Mouse (Mus musculus) spleen, adult 2 months (tissue): ENCODE measurements around the gene Tmem150a. TPM values are rescaled to one million over a fixed set of nuclear protein-coding genes. Genes with fewer than 3 reads are reported as not detected.

Experiments used
- DNase-seq, 2 experiments: peaks; one replicate each; pipeline versions ENCODE4 v3.0.0 to v3.0.0-alpha.2; 2012 to 2021; ENCODE audit warnings: low spot score in 2 of 2, low read depth in 1 of 2
- H3K27ac ChIP-seq: fragments of 200-500 bp; 2 replicates; pipeline ENCODE4 v1.5.1; 2012; ENCODE audit warnings: low read length, inconsistent platforms; ENCODE audit not compliant: insufficient read depth
- H3K27me3 ChIP-seq: fragments of 200-500 bp; 2 replicates; pipeline ENCODE4 v1.6.1; 2012; ENCODE audit warnings: mild to moderate bottlenecking, moderate library complexity, low read length, inconsistent platforms; ENCODE audit not compliant: control insufficient read depth, insufficient read depth
- H3K36me3 ChIP-seq: fragments of 200-500 bp; 2 replicates; pipeline ENCODE4 v1.6.1; 2012; ENCODE audit warnings: mild to moderate bottlenecking, low read length, inconsistent platforms; ENCODE audit not compliant: control insufficient read depth, insufficient read depth
- H3K4me1 ChIP-seq: fragments of 200-500 bp; 2 replicates; pipeline ENCODE4 v1.6.1; 2011; ENCODE audit warnings: inconsistent platforms; ENCODE audit not compliant: control insufficient read depth, insufficient read depth, insufficient read length
- H3K4me3 ChIP-seq: fragments of 200-500 bp; 2 replicates; pipeline ENCODE4 v1.5.1; 2011; ENCODE audit warnings: mild to moderate bottlenecking, inconsistent platforms; ENCODE audit not compliant: insufficient read depth, insufficient read length; ENCODE audit errors: extremely low read depth
- CTCF ChIP-seq: fragments of 200-500 bp; IDR thresholded peaks from 2 replicates; pipeline ENCODE4 v1.5.1; 2011; ENCODE audit warnings: mild to moderate bottlenecking, inconsistent platforms; ENCODE audit not compliant: insufficient read depth, insufficient read length, insufficient replicate concordance; ENCODE audit errors: extremely low read depth
- POLR2A ChIP-seq: fragments of 200-500 bp; IDR thresholded peaks from 2 replicates; pipeline ENCODE4 v1.6.1; 2011; ENCODE audit warnings: low read depth, low read length, inconsistent platforms
- WGBS: fragments of 180-500 bp; shearing (Covaris S2); methylation state at CpG from one replicate; pipeline ENCODE4 v1.1.7; 2018; 5-methylcytosine and 5-hydroxymethylcytosine counted together
- polyA plus RNA-seq: library from polyadenylated mRNA; depleted of rRNA; stranded (reverse); fragments of >200 nt; gene quantifications from 2 replicates; pipeline ENCODE4 v1.2.3, GENCODE M21; 2012

Tmem150a gene
- polyA plus RNA-seq, 1 experiment, result 21.7 TPM

- TF ChIP-seq CTCF, result no peak; the same call in 1 of the 2 replicates
- TF ChIP-seq POLR2A, result no peak
- Histone ChIP-seq H3K27ac (no peak overlapping the region), H3K4me1 (peaks cover 4% of the 10 kb centered on the region; the same call in 1 of the 2 replicates), H3K4me3 (no peak overlapping the region), H3K36me3 (peaks cover 14% of the 10 kb centered on the region), H3K27me3 (no peaks in the 10 kb centered on the region)
- WGBS, result 44% methylated on average over 7 of the region's 7 CpGs
- DNase-seq, result no peak
Measured at GRCm38 (mm10) chr6:72364009-72364408, 8.8 kb downstream of the Tmem150a start.

GRCm38 (mm10) chr6:72364985-72365384 is 9.7 kb downstream of the Tmem150a start:
- peaks cover 9% of the 10 kb centered on the region for H3K36me3 ChIP-seq
- DNase-seq, result no peak
- no peak for TF ChIP-seq POLR2A
- no peak for TF ChIP-seq CTCF
- no peaks in the 10 kb centered on the region for H3K27me3 ChIP-seq
- no peak overlapping the region for H3K27ac ChIP-seq
- H3K4me1 ChIP-seq, result peaks cover 4% of the 10 kb centered on the region; the same call in 1 of the 2 replicates
- no peak overlapping the region for H3K4me3 ChIP-seq
- 64% methylated on average over 6 of the region's 6 CpGs for WGBS

- H3K4me3 ChIP-seq, result no peak overlapping the region
- 62% methylated on average over 3 of the region's 3 CpGs for WGBS
- no peak overlapping the region for H3K27ac ChIP-seq
- no peak for TF ChIP-seq CTCF
- no peak for TF ChIP-seq POLR2A
- peaks cover under 1% of the 10 kb centered on the region; the same call in 1 of the 2 replicates for H3K4me1 ChIP-seq
- H3K36me3 ChIP-seq, result peaks cover 1% of the 10 kb centered on the region; the same call in 1 of the 2 replicates
- no peaks in the 10 kb centered on the region for H3K27me3 ChIP-seq
- no peak for DNase-seq
Measured at GRCm38 (mm10) chr6:72366304-72366703, 11.1 kb downstream of the Tmem150a start.

GRCm38 (mm10) chr6:72366844-72367443 is 11.7 kb downstream of the Tmem150a start, which contains the start of gene Rnf181:
Gene Rnf181 (minus strand): TSS chr6:72366956.
- DNase-seq, result no peak
- Histone ChIP-seq H3K36me3 (peaks cover 1% of the 10 kb centered on the region; the same call in 1 of the 2 replicates), H3K27ac (no peak within 1 kb of the TSS), H3K4me1 (no peaks in the 10 kb centered on the region; the same call in 1 of the 2 replicates), H3K27me3 (no peaks in the 10 kb centered on the region), H3K4me3 (no peak within 1 kb of the TSS)
- TF ChIP-seq POLR2A (no peak), CTCF (no peak)
- 86% methylated on average over 4 of the region's 4 CpGs for WGBS

- Histone ChIP-seq H3K36me3 (peaks cover 1% of the 10 kb centered on the region; the same call in 1 of the 2 replicates), H3K4me3 (no peak overlapping the region), H3K27me3 (no peaks in the 10 kb centered on the region), H3K4me1 (no peaks in the 10 kb centered on the region; the same call in 1 of the 2 replicates), H3K27ac (no peak overlapping the region)
- 79% methylated on average over 4 of the region's 4 CpGs for WGBS
- DNase-seq, result no peak
- TF ChIP-seq POLR2A, result no peak
- no peak for TF ChIP-seq CTCF
Measured at GRCm38 (mm10) chr6:72367460-72367974, 12.3 kb downstream of the Tmem150a start.

- Histone ChIP-seq H3K27ac (peak overlapping the region; percentile 7; the same call in 1 of the 2 replicates), H3K4me1 (no peaks in the 10 kb centered on the region; the same call in 1 of the 2 replicates), H3K27me3 (no peaks in the 10 kb centered on the region), H3K36me3 (peaks cover 1% of the 10 kb centered on the region; the same call in 1 of the 2 replicates), H3K4me3 (no peak overlapping the region)
- 94% methylated on average over 4 of the region's 4 CpGs for WGBS
- no peak for DNase-seq
- no peak for TF ChIP-seq CTCF
- no peak for TF ChIP-seq POLR2A
Measured at GRCm38 (mm10) chr6:72369557-72369956, 14.3 kb downstream of the Tmem150a start.
